In the genomic region with DNA sequence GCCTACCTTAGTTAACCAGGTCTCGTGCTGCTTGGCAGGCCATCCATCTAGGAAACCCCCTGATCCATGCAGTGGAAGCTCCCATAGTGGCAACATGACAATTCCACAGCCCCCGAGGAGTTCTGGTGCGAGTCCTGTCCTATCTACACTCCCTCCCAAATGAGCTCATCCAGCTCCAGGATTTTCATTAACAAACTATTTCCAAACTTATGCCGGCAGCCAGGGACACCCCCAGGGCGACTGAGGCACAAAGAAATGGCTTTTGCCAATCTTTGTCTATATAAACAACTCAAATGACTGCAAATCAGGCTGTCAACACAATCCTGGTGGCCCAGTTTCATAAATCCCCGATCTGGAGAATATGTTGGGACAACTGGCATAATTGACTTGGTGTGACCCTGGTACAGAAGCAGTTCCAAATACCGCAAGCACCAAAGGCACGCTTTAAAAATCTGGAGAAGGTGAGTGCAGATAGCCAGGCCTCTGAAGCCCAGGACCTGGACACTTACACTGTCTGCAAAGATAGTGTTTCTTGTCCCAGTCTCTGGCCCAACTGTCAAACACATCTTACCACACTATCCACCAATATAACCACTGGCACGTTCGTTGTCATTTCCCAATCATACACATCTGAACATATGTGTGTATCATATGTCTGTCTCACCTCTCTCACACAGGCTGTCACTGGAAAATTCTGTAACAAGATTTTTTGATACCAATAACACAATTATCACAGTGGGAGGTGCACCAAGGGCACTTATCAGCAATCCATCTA, we compare ENCODE assay signal across 18 mouse cellular contexts.
DNase-seq lines count a peak whose midpoint lies in the region; ATAC-seq and TF ChIP-seq lines count a peak whose summit lies in the region.
"Had no signal": no experiment of that assay in that cellular context is flagged by ENCODE, and none has a peak within 500 bp of the region (broad histone marks: within the 10 kb centered on the region; RNA-seq: fewer than 3 reads in every experiment).

No protein-coding gene starts in this region.

- TF ChIP-seq CTCF in lung, embryonic 14.5 days (IDR thresholded peaks at IDR 0.05; ENCODE audit: low read depth): no peak
- TF ChIP-seq CTCF in lung, adult 2 months (IDR thresholded peaks at IDR 0.05; ENCODE audit: insufficient read depth, low read length): no peak

- WGBS in lung, embryonic 14.5 days: 43% methylated on average over 10 of the region's 10 CpGs
- WGBS in lung, adult 2 months: 61% methylated on average over 10 of the region's 10 CpGs
- WGBS in liver, embryonic 11.5 days: 75% methylated on average over 10 of the region's 10 CpGs

- H3K27me3 ChIP-seq in lung, embryonic 14.5 days (ENCODE audit: insufficient read depth, low read length): no peaks in the 10 kb centered on the region
- H3K27me3 ChIP-seq in liver, embryonic 11.5 days (replicated peaks; ENCODE audit: control insufficient read depth, insufficient read depth, low read length): no peaks in the 10 kb centered on the region
- H3K27me3 ChIP-seq: embryonic facial prominence, embryonic 15.5 days; limb, embryonic 15.5 days; neural tube, embryonic 15.5 days had no signal

- H3K27ac ChIP-seq in lung, embryonic 14.5 days (ENCODE audit: low read depth): no peak overlapping the region; the same call in 1 of the 2 replicates
- no peak overlapping the region for H3K27ac ChIP-seq in liver, embryonic 11.5 days (ENCODE audit: low read depth, low read length)
- H3K27ac ChIP-seq: embryonic facial prominence, embryonic 15.5 days; hindbrain, embryonic 14.5 days; limb, embryonic 15.5 days; neural tube, embryonic 15.5 days had no signal

- no peaks in the 10 kb centered on the region for H3K36me3 ChIP-seq in lung, embryonic 14.5 days (ENCODE audit: insufficient read depth)
- H3K36me3 ChIP-seq in liver, embryonic 11.5 days (ENCODE audit: control insufficient read depth, insufficient read depth, low read length): no peaks in the 10 kb centered on the region
- H3K36me3 ChIP-seq: embryonic facial prominence, embryonic 15.5 days; limb, embryonic 15.5 days; neural tube, embryonic 15.5 days had no signal

- H3K9ac ChIP-seq in lung, embryonic 14.5 days: no peak overlapping the region
- no peak overlapping the region for H3K9ac ChIP-seq in liver, embryonic 11.5 days (ENCODE audit: low read depth, low read length)
- H3K9ac ChIP-seq: embryonic facial prominence, embryonic 15.5 days; hindbrain, embryonic 14.5 days; limb, embryonic 15.5 days; neural tube, embryonic 15.5 days had no signal

- H3K4me3 ChIP-seq in lung, embryonic 14.5 days (ENCODE audit: low read depth, low read length): no peak overlapping the region
- H3K4me3 ChIP-seq in lung, adult 2 months (replicated peaks; ENCODE audit: extremely low read depth, low read depth, low read length): no peak overlapping the region
- H3K4me3 ChIP-seq in liver, embryonic 11.5 days (ENCODE audit: low read depth, low read length): no peak overlapping the region
- H3K4me3 ChIP-seq: embryonic facial prominence, embryonic 15.5 days; limb, embryonic 15.5 days; neural tube, embryonic 15.5 days had no signal

- H3K4me2 ChIP-seq in lung, embryonic 14.5 days: peak overlapping the region; percentile 18; the same call in 1 of the 2 replicates
- no peak overlapping the region for H3K4me2 ChIP-seq in liver, embryonic 11.5 days
- H3K4me2 ChIP-seq: embryonic facial prominence, embryonic 15.5 days; hindbrain, embryonic 14.5 days; limb, embryonic 15.5 days; neural tube, embryonic 15.5 days had no signal

- peak; percentile 70 for ATAC-seq in lung, embryonic 14.5 days (ENCODE audit: insufficient read depth)
- no peak for ATAC-seq in liver, embryonic 11.5 days (replicated peaks; ENCODE audit: low FRiP score)
- ATAC-seq: midbrain, embryonic 16.5 days had no signal

- H3K4me1 ChIP-seq in lung, embryonic 14.5 days (ENCODE audit: insufficient read depth): peaks cover 21% of the 10 kb centered on the region
- H3K4me1 ChIP-seq in lung, adult 2 months (ENCODE audit: control insufficient read depth, insufficient read depth, low read length): no peaks in the 10 kb centered on the region
- H3K4me1 ChIP-seq in liver, embryonic 11.5 days (replicated peaks; ENCODE audit: control insufficient read depth, insufficient read depth, low read length): 0 out of 2 replicates have a peak, but pooled peaks cover 2% of the 10 kb centered on the region
- H3K4me1 ChIP-seq: embryonic facial prominence, embryonic 15.5 days; limb, embryonic 15.5 days had no signal

- TF ChIP-seq POLR2A in lung, adult 2 months (IDR thresholded peaks at IDR 0.05; ENCODE audit: borderline replicate concordance, extremely low read depth, low read depth, low read length): no peak

- H3K9me3 ChIP-seq in lung, embryonic 14.5 days (ENCODE audit: low read depth, low read length): no peaks in the 10 kb centered on the region
- H3K9me3 ChIP-seq in liver, embryonic 11.5 days (ENCODE audit: control insufficient read depth, low read length): no peaks in the 10 kb centered on the region
- H3K9me3 ChIP-seq: embryonic facial prominence, embryonic 15.5 days; limb, embryonic 15.5 days; neural tube, embryonic 15.5 days had no signal

- peak; percentile 4 for DNase-seq in gastrocnemius, adult 18-20 months (ENCODE audit: low spot score)
- no peak for DNase-seq in gastrocnemius, postnatal 4 days (ENCODE audit: low spot score in 2 of 2)
- peak; percentile 75 for DNase-seq in lung, embryonic 14.5 days
- DNase-seq in lung, adult 2 months: no peak
- peak; percentile 42 for DNase-seq in fat pad, adult 2 months (ENCODE audit: extremely low read depth, low read depth, low spot score)
- peak; percentile 7 for DNase-seq in heart, postnatal 4 days
- no peak for DNase-seq in liver, embryonic 11.5 days (ENCODE audit: low spot score)
- DNase-seq: adrenal gland, postnatal 36 days; B cell, adult 2 months; cerebellum, adult 18-20 months; cerebellum, postnatal 25 days; gastrocnemius, postnatal 10 days; thymus, postnatal 4 days had no signal

Comparison
In these comparisons a context has a peak if more than half of its experiments do, and no peak if none do; other contexts are left out.
1. DNase-seq: peak in gastrocnemius, adult 18-20 months (single experiment), lung, embryonic 14.5 days (single experiment), fat pad, adult 2 months (single experiment) and heart, postnatal 4 days (single experiment); none in gastrocnemius, postnatal 4 days (0 of 2), lung, adult 2 months (single experiment) and liver, embryonic 11.5 days (single experiment).